Mouse (Mus musculus): ENCODE data around the gene Il9. TPM values are rescaled to one million over a fixed set of nuclear protein-coding genes. Genes with fewer than 3 reads are reported as not detected.

Il9 gene
- total RNA-seq, 2 experiments from 2014 or later: not detected

Other genes with a start within 250 kb of the Il9 start
- not detected in 2 replicates for gene Neurog1, start 230.1 kb downstream of the Il9 start, total RNA-seq (2015; ENCODE audit: low replicate concordance)
- gene Neurog1, start 230.1 kb downstream of the Il9 start, total RNA-seq (2017; ENCODE audit: low replicate concordance): not detected in 2 replicates
- 1.1 and 2.9 TPM in 2 replicates for gene Cxcl14, start 185.7 kb downstream of the Il9 start, total RNA-seq (2015; ENCODE audit: low replicate concordance)
- 1.9 and 2.6 TPM in 2 replicates for gene Cxcl14, start 185.7 kb downstream of the Il9 start, total RNA-seq (2017; ENCODE audit: low replicate concordance)
- not detected in 2 replicates for gene Gm3045, start 55.7 kb downstream of the Il9 start, total RNA-seq (2015; ENCODE audit: low replicate concordance)
- gene Gm3045, start 55.7 kb downstream of the Il9 start, total RNA-seq (2017; ENCODE audit: low replicate concordance): not detected in 2 replicates
- gene Slc25a48, start 43.9 kb downstream of the Il9 start, total RNA-seq (2015; ENCODE audit: low replicate concordance): not detected in 2 replicates
- gene Slc25a48, start 43.9 kb downstream of the Il9 start, total RNA-seq (2017; ENCODE audit: low replicate concordance): not detected in 2 replicates
- gene Fbxl21, start 40.2 kb upstream of the Il9 start, total RNA-seq (2015; ENCODE audit: low replicate concordance): not detected in 2 replicates
- gene Fbxl21, start 40.2 kb upstream of the Il9 start, total RNA-seq (2017; ENCODE audit: low replicate concordance): 1.3 TPM in 1 of 2 replicates, not detected in the other
- gene Lect2, start 66.3 kb upstream of the Il9 start, total RNA-seq (2015; ENCODE audit: low replicate concordance): not detected in 2 replicates
- not detected in 2 replicates for gene Lect2, start 66.3 kb upstream of the Il9 start, total RNA-seq (2017; ENCODE audit: low replicate concordance)
- 10.1 and 20.5 TPM in 2 replicates for gene Tgfbi, start 127.3 kb upstream of the Il9 start, total RNA-seq (2015; ENCODE audit: low replicate concordance)
- 9.9 and 12.9 TPM in 2 replicates for gene Tgfbi, start 127.3 kb upstream of the Il9 start, total RNA-seq (2017; ENCODE audit: low replicate concordance)
- gene Smad5, start 220.8 kb upstream of the Il9 start, total RNA-seq (2015; ENCODE audit: low replicate concordance): 2.5 and 18.4 TPM in 2 replicates
- gene Smad5, start 220.8 kb upstream of the Il9 start, total RNA-seq (2017; ENCODE audit: low replicate concordance): 5.1 and 12.5 TPM in 2 replicates